Mouse (Mus musculus): ENCODE measurements at regions not wholly inside any gene's neighbourhood (a gene's known extent, or its start where the extent isn't known, plus 50 kb on each side); places are given as distances from the start of the nearest gene placed in this dataset.
A peak's percentile ranks its signal among the peaks of the same experiment; 100 is the strongest.

DNA sequence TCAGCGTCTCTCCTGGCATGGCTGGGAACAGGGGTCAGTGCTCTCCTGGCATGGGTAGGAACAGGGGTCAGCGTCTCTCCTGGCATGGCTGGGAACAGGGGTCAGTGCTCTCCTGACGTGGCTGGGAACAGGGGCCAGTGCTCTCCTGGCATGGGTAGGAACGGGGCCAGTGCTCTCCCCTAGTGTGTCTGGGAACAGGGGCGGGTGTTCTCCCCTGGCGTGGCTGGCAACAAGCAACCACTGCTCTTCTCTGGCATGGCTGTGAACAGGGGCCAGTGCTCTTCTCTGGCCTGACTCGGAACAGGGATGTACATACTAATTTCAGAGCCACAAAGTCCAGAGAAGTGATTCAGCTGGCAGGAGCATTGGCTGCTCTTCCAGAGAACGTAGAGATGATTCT lies 447.4 kb upstream of the Adgrl2 start:
- DNase-seq (ENCODE audit: extremely low spot score in 1 of 2, low spot score in 1 of 2): no peak

DNA sequence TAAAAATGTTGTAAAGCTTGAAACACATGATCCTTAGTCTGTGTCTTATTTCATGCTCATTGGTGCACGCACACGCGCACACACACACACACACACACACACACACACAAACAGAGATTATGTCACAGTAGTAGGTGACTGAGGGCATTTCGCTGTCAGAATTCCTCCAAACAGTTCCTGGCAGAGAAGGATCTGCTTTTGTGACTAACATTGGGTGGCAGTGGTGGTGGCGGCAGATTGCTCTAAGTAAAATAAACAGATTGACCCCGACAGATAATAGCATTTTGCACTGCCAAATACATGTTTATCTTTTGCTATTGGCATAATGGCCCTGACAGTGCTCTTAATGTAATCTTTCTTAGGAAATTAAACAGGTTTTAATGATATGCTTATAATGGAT lies 446.6 kb upstream of the Adgrl2 start:
- DNase-seq (ENCODE audit: extremely low spot score in 1 of 2, low spot score in 1 of 2): no peak

DNA sequence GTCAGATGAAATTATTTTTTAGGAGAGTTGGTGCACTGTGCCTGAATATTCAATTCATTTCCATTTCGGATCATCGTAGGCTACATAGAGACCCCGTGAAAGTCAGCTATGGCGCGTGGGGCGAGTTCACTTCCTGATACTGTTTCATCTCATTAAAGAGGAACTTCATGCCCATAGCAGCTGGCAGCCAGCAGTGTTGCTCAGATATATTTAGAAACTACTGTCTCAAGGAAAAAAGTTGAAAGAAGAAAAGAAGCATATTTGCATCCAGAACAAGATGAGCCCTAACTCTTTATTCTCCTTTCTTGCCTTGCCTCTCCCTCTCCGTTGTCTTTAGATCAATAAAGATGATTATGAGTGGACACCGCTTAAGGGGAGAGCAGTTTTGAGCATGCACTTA lies 446.1 kb upstream of the Adgrl2 start:
- no peak for DNase-seq (ENCODE audit: extremely low spot score in 1 of 2, low spot score in 1 of 2)

DNA sequence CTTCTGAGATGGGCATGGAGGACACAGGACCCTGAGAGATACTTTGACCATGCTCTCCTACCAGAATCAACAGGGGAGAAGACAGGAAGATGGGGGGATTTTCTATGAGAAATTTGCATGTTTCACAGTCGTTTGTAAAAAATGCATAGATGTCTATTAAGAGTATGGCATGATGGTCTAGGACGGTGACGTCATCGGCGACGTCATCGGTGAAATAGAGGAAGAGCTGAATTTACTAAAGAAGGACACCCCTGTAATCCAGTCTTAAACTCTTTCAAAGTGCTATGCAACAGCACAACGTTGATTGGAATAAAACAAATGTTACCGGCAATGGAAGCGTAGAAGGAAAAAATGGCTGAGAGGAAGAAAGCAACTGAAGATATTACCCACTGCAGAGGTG lies 441.4 kb upstream of the Adgrl2 start:
- DNase-seq (ENCODE audit: extremely low spot score in 1 of 2, low spot score in 1 of 2): no peak

DNA sequence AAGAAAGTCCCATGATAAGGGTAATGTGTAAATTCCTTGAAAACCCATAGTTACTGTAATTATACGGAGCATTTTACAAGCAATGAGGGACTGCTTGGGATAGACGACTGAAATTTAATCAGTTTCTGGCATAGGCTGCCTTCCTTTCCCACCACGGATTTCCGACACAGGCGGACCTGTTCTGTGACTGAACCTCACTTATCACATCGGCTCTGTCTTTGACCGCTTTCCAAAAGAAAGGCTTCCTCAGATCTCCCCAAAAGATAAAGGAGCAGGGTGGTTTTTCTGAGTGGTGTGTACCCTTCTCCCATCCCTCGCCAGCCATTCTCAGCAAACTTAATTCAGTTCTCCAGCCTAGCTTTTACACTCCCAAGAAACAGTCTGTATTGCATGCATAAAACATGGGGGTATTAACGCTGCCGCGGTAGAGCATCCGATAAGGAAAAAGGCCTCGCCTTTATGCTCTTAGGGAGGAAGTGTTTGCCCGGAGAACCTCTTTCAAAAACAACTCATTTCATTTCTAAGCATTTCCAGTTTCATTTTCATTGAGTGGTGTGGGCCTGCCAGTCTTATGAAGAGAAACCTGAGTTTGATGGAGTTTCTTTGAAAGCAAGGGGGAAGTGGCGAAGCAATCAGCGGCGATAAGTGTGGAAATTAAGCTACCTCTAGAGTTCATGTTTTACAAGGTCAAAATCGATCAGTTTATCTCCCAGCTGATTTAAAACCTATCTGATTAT lies 435.8 kb upstream of the Adgrl2 start:
- DNase-seq (ENCODE audit: extremely low spot score in 1 of 2, low spot score in 1 of 2): no peak

DNA sequence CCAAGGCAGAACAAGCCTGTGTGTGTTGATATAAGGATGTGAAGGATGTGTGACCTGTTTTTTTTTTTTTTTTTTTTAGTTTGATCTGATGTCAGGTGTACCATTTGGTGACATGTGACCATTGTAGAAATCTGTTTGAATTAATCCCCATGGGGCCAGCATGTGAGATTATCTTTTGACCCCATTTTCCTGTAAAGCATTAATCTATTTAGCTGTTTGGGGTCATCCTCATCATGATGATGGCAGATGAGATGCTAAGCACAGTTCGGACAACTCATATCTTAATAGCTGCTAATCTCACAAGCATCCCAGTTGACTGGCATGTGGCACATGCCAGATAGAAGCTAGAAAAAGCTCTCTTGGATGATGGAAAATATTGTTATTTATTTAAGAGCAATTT lies 434.0 kb upstream of the Adgrl2 start:
- DNase-seq (ENCODE audit: extremely low spot score in 1 of 2, low spot score in 1 of 2): no peak

DNA sequence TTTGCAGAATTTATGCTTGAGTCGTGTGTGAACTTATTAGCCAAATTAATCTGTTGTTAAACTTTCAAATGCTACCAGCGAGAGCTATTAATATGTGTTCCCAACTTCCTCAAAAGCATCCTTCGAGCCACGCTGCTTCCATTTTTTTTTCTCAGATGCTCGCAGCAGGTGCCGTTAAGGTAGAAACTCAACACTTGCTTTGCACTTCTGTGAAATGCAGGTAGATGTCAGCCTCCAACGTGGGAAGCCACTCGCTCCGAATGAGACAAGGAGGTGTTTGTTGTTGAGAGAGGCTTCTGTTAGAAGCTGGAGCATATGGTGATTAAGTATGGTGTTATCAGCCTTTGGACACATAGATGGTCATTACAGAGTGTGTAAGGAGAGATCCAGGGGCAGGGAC lies 433.1 kb upstream of the Adgrl2 start:
- DNase-seq (ENCODE audit: extremely low spot score in 1 of 2, low spot score in 1 of 2): no peak

DNA sequence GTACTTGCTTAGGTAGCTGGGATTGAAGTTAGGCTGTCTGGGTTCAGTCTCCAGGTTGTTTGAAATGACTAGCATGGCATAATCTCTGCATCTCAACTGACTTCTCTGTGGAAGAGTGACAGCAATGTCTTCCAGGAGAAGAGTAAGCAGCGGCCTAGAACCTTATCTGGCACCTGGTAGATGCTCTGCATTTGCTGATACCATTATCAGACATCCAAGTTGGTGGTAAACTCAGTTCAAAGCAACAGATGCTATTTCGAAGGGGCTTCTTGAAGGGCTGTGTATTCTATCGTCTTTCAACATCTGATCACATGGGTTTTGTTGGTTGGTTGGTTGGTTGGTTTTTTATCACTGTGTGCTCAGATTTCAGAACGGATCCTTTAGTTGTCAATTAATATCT lies 424.7 kb upstream of the Adgrl2 start:
- no peak for DNase-seq (ENCODE audit: extremely low spot score in 1 of 2, low spot score in 1 of 2)

DNA sequence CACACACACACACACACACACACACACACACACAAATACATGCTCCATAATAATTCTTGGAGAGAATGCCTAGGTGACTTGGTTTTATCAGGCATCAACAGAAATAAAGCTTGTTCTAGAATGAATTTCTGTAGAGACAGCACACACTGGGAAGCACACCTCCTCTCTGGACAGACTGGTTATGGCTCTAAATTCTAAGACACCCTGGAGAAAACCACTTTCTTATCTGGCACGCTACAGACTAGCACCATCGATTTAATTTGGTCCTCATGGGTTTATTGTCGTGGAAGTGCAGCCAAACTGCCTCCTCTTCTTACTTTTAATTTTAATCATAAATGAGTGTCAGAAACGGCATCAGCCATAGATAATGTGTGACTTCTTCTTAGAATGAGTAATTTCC lies 422.8 kb upstream of the Adgrl2 start:
- DNase-seq (ENCODE audit: extremely low spot score in 1 of 2, low spot score in 1 of 2): no peak

DNA sequence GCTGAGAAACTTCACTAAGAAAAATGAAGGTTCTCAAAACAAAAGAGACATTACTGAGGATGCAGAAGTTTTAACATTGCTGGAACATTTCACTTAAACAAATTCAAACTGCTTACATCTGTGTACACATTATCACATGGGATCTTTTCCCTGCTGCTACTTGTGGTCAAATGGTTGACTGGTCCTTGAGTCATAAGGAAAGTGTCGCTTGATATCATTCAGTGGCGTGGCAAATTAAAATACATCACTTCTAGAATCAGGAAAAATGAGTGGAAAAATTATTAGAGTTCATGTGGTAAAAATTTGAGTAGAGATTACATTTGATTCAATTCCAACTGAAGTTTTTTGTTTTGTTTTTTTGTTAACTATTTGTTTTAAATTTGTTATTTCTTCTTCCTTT lies 420.2 kb upstream of the Adgrl2 start:
- no peak for DNase-seq (ENCODE audit: extremely low spot score in 1 of 2, low spot score in 1 of 2)

DNA sequence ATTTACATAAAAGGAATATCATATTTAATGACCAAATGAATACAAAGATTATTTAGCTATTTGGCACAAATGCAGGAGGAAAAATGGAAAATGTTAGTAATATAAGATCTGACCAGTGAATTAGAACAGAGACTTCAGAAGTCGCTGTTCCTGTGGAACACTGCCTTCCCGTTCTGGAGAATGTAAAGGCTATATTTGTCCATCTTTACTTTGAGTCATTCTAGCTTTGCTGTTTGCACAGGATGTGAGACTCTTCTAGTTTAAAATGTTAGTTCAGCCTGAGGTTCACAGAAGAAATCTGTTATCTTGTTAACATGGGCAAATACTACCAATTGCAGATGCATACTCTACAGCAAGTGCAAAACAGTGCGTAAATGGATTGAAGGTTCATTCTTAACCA lies 418.5 kb upstream of the Adgrl2 start:
- DNase-seq (ENCODE audit: extremely low spot score in 1 of 2, low spot score in 1 of 2): no peak

DNA sequence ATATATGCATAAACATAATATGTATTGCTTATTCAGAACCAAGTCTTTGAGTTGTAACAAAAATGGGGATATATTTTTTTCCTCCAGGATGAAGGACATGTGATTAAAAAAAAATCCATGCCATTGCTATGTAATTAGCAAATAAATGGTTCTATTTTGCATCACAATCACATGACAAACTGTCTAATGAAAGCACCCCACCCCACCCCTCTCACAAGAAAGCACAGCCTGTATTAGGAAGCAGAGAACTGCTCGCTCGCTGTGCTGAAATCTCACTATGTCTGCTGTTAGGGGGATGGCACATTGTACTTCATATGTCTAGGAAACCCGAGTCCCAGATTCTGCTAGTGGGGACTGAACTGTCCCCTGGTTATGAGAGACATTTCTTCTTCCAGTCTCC lies 415.5 kb upstream of the Adgrl2 start:
- no peak for DNase-seq (ENCODE audit: extremely low spot score in 1 of 2, low spot score in 1 of 2)

DNA sequence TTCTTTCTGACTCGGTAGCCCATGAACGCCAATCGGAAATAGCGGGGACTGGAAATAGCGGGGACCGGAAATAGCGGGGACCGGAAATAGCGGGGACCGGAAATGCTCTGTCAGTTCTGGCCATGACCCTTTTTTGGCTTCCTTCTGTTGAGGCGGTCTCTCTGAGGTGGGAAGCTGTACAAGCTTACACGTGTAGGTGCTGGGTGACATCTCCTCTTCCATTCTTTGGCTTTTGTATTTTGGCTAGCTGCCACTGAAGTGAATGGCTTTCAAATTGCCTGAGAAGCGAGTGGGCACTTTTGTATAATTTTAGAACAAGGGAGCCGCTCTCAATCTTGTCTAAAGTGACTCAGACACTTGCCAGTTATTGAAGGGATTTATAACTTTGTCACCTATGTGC lies 414.3 kb upstream of the Adgrl2 start:
- DNase-seq (ENCODE audit: extremely low spot score in 1 of 2, low spot score in 1 of 2): no peak

DNA sequence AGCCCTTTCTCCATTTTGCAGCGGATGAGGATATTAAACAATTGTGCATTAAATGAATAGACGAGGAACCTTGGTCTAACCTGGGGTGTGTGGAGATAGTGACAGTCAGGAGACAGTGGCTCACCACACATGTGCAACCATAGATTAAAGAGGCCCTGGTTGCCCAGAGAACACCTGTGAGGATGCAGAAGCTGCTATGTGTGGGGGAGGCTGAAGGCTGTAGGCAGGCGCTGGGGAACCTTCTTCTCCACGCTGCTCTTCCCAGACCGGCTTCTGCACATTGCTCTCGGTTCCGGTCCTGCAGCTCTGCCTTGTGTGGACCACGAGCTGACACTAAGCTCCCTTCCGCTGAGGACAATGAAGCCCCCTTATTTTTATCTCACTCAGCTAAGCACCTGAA lies 412.1 kb upstream of the Adgrl2 start:
- no peak for DNase-seq (ENCODE audit: extremely low spot score in 1 of 2, low spot score in 1 of 2)

DNA sequence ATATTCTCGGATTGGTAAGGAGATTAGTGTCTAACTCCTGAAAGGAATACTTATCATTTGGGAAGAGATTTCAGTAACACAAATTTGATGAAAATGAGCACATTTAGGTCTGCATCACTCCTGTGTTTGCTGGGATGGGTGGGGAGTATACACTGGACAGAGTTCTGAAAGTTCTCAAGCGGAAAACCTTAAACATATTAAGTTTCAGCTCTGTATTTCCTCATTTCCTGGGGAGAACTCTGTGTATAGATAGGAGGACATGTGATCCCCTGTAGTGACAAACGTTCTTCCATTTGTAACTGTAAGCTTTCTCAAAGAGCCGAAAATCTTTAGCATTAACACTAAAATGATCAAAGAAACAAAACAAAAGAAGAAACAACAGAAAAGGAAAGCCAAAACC lies 404.7 kb upstream of the Adgrl2 start:
- no peak for DNase-seq (ENCODE audit: extremely low spot score in 1 of 2, low spot score in 1 of 2)

DNA sequence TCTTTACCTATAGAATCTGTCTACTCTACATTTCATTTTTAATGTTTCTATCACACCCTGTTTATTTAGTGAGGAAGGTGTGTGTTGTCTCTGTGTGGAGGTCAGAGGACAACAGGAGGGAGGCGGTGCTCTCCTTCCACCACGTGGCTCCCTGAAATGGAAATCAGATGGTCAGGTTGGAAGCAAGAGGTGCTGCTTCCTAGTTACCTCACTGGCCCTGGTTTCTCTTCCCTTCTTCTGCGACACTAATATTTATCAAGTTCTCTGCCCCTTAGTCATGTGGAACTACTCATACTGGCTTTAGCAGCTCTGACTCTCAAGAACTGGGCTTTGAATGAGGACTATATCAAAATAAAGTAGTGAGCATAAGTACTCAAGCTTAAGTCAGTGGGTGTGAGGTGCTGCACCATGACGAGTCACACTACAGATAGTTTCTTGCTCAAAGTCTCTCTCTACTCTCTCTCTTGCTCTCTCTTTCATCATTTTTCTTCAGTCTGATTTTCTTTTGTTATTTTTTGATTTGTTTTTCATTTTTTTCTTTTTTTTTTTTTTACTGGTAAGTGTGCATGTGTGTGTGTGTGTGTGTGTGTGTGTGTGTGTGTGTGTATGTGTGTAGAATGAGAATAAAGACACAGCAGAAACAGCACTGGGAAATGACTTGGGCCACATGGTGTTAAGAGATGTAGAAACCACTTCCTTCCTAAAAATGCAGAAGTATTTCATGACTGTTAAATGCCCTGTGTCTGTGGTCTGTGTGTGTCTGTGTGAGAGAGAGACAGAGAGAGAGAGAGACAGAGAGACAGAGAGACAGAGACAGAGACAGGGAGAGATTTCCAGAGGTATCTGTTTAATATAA lies 403.2 kb upstream of the Adgrl2 start:
- DNase-seq (ENCODE audit: extremely low spot score in 1 of 2, low spot score in 1 of 2): no peak

DNA sequence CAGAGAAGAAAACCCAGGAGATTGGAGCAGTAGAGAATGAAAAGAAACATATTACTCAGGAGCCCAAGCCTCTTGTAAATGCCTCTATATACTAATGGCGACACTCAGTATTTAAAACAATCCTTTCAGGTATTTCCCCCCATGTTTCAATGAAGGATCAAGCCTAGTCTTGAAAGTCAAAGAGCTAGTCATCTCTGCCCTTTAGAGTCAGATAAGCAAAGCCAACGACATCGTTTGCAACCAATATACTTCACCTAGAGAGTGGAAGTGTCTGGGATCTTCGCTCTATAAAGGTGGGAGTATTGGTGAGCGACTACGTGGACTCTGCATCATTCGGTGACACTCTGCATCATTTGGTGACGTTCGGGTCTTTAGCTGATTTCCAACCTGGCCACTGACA lies 401.8 kb upstream of the Adgrl2 start:
- no peak for DNase-seq (ENCODE audit: extremely low spot score in 1 of 2, low spot score in 1 of 2)

DNA sequence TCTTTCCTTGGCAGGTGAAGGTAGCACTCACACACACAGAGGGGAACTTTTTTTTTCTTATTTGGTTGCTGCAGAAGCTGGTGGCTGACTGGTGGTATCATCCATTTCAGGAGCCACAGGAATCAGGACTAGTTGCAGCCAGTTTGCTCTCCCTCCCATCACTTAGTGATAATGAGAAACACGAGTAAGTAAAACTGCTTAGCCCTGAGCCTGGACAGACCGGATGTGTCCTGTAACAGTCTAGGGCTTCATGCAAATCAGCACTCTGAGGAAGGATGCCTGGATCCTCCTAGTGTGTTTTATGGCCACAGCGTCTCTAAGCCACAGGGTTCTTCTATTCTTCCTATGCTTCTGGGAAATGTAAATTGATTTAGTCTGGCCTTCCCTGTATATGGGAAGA lies 397.2 kb upstream of the Adgrl2 start:
- no peak for DNase-seq (ENCODE audit: extremely low spot score in 1 of 2, low spot score in 1 of 2)

DNA sequence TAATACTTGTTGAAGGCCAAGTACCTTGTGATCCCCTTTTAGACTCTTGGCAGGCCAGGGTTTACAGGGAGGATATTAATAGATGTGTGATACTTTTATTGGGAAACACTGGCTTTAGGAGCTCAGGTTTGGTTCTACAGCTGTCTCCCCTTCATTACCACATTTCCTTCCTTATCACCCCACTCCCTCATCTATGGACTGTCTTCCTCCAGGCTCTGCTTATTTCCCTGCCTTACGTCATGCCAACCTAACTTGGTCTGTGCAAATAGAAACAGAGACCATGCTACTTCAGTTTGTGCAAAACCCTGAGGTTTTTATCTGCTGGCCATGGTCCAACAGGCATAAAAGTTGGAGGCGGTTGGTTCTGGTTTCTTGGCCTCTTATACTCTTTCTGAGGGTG lies 395.7 kb upstream of the Adgrl2 start:
- DNase-seq (ENCODE audit: extremely low spot score in 1 of 2, low spot score in 1 of 2): no peak

DNA sequence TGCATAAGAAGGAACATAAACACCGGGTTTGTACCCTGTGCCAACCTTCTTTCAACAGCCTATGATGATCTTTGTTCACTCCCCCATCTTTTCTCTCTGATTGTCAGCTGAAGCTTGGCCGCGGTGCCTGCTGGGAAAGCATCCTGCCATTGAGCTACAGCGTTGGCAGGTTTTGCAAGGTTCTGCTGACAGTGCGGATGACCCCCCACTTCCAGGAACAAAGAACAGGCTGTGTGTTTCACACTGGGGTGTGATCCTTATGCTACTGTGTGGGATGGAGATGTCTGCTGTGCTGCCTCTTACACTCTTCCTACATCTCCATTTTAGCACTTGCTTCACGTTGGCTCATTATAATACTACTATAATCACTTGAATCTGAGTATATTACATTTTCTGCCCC lies 395.0 kb upstream of the Adgrl2 start:
- no peak for DNase-seq (ENCODE audit: extremely low spot score in 1 of 2, low spot score in 1 of 2)

DNA sequence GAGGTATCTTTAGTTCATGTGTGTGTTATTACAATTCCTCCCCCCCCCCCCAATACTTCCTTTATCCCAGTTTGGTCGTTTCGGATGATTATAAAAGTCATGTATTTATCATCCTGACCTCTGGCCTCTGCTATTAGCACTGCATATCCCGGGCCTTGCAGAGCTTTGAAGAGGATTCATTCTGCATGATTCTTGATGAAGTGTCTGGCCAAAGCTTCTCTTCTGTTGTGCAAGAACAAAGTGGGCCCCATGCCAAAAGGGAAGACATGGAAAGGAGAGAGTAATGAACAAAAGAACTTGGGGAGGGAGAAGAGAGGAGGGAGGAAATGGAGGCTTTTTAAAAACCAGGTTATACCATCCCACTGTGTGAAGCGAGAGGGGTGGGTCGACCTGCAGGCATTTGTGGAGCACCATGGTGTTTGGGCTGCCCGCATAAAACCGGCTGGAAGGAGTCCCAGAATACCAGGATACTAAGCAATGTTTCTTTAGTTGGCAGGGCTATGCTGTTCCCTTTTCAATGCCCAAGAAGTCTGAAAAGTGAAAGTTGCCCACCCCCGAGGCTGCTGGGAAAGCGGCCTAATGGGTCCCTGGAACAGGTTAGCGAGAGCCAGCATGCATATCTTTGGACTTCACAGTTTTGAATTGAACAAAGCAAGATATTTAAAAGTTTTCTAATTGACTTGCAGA lies 391.3 kb upstream of the Adgrl2 start:
- peak in 1 of 2 experiments; percentile 24 for DNase-seq (ENCODE audit: extremely low spot score in 1 of 2, low spot score in 1 of 2)

DNA sequence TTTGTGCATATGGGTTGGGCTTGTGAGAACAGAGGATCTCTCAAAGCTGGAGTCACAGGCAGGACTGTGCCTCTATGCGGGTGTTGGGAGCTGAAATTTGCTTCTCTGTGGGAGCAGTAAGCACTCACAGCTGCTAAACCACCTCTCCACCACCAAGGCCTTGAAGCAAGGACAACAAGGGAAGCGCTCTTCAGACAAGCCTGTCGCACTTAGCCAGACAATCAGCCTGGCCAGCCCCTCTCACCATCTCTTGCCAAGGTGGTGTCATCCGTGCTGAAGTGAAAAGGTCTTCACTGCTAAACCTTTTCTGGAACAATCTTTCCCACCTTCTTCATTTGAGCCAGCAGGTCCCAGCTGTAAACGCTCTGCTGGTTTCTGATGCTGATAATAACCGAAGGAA lies 390.7 kb upstream of the Adgrl2 start:
- DNase-seq (ENCODE audit: extremely low spot score in 1 of 2, low spot score in 1 of 2): no peak
